Mouse (Mus musculus): ENCODE results near the gene Tgif2lx1. TPM values are rescaled to one million over a fixed set of nuclear protein-coding genes. Genes with fewer than 3 reads are reported as not detected.
"Not testable (repeated sequence)": the region's sequence is repeated elsewhere in the genome, so short reads cannot be mapped to it uniquely, and the experiment has no call there.

Tgif2lx1 gene
- polyA plus RNA-seq (2014; fragmentation: Nextera tagmentation; extraction: Ambion mirVana), result not detected in 2 replicates

- H3K9ac ChIP-seq (ENCODE audit: low read length); DNase-seq (ENCODE audit: low spot score); H3K4me3 ChIP-seq (ENCODE audit: low read depth, low read length); H3K4me2 ChIP-seq (ENCODE audit: low read depth, low read length, severe bottlenecking); H3K4me1 ChIP-seq (replicated peaks; ENCODE audit: control insufficient read depth, insufficient read depth, low read length); H3K36me3 ChIP-seq (ENCODE audit: control insufficient read depth, insufficient read depth, low read length); ATAC-seq (replicated peaks; ENCODE audit: low FRiP score); H3K27me3 ChIP-seq (ENCODE audit: control insufficient read depth, insufficient read depth, low read length); H3K27ac ChIP-seq (ENCODE audit: low read depth, low read length); H3K9me3 ChIP-seq (ENCODE audit: control insufficient read depth, low read length): not testable (repeated sequence)
- no CpG with 5 or more reads among the region's 5 CpGs for WGBS
Observed at GRCm38 (mm10) chrX:118480637-118481036, at the start of gene Tgif2lx1. TSS of gene Tgif2lx1 (minus strand) at chrX:118480737.

Other genes starting within 250 kb of the Tgif2lx1 start
- not detected in 2 replicates for gene Tgif2lx2, start 53.5 kb downstream of the Tgif2lx1 start, polyA plus RNA-seq (2014; fragmentation: Nextera tagmentation; extraction: Ambion mirVana)

Measured in forebrain, embryonic 11.5 days (tissue).